Mouse (Mus musculus): ENCODE data around the gene Kat14.

Kat14 gene

DNA sequence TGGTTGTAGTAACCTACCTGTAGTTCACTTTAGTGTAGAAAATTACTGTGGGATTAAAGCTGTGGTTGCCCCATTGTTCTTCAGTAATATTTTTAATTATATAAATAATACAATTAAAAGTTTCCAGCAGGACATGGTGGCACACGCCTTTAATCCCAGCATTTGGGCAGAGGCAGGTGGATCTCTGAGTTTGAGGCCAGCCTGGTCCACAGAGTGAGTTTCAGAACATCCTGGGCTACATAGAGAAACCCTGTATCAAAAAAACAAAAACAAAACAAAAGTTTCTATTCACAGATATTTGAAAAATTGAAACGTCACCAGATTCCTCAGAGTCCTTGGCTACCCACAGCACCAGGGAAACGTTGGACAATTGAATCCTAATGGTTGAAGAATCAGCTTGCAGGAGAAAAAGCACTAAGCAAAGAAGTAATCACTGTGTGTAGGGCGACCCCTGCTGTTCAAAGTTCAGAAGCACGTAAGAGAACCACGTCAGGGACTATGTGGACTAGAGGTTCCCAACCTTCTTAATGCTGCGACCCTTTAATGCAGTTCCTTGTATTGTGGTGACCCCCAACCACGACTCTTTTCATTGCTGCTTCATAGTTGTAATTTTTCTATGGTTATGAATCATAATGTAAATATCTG, 83.7 kb downstream of the Kat14 start:
- peak; percentile 48 to 75 for DNase-seq (ENCODE audit: low spot score in 2 of 2)

Measured in frontal cortex, postnatal 10 days (tissue).